Mouse (Mus musculus) stomach, postnatal 0 days (tissue): ENCODE results near the gene Hacd3. TPM values are rescaled to one million over a fixed set of nuclear protein-coding genes. Genes with fewer than 3 reads are reported as not detected.
A peak's percentile ranks its signal among the peaks of the same experiment; 100 is the strongest.
"Not testable (repeated sequence)": the region's sequence is repeated elsewhere in the genome, so short reads cannot be mapped to it uniquely, and the experiment has no call there.

Experiments
- ATAC-seq: fragments of 200-750 bp; cut with Nextera tagmentation; 2 replicates; pipeline ENCODE4 v1.8.0; 2017; ENCODE audit not compliant: low FRiP score, low TSS enrichment
- DNase-seq: peaks from one replicate; pipeline ENCODE4 v3.0.0-alpha.2; 2016; ENCODE audit warnings: low spot score
- H3K27ac ChIP-seq: fragments of 300-500 bp; sonication (generic); replicated peaks from 2 replicates; pipeline ENCODE4 v1.5.1; 2014; ENCODE audit warnings: mild to moderate bottlenecking, control low read depth
- H3K27me3 ChIP-seq: fragments of 300-500 bp; sonication (generic); 2 replicates; pipeline ENCODE4 v1.6.1; 2014; ENCODE audit warnings: low read length; ENCODE audit not compliant: control insufficient read depth, insufficient read depth
- H3K36me3 ChIP-seq: fragments of 300-500 bp; sonication (generic); 2 replicates; pipeline ENCODE4 v1.6.1; 2014; ENCODE audit warnings: low read length, mixed read lengths; ENCODE audit not compliant: control insufficient read depth, insufficient read depth
- H3K4me1 ChIP-seq: fragments of 300-500 bp; sonication (generic); replicated peaks from 2 replicates; pipeline ENCODE4 v1.6.1; 2014; ENCODE audit warnings: antibody characterized with exemption; ENCODE audit not compliant: control insufficient read depth, insufficient read depth
- H3K4me2 ChIP-seq: fragments of 300-500 bp; sonication (generic); replicated peaks from 2 replicates; pipeline ENCODE4 v1.6.1; 2014; ENCODE audit warnings: low read depth, mild to moderate bottlenecking, control low read depth, moderate library complexity
- H3K4me3 ChIP-seq: fragments of 300-500 bp; sonication (generic); 2 replicates; pipeline ENCODE4 v1.5.1; 2014; ENCODE audit warnings: low read depth, low read length, control low read depth
- H3K9ac ChIP-seq: fragments of 300-500 bp; sonication (generic); 2 replicates; pipeline ENCODE4 v1.6.1; 2014; ENCODE audit warnings: mild to moderate bottlenecking, low read length, control low read depth, mixed read lengths
- H3K9me3 ChIP-seq: fragments of 300-500 bp; sonication (generic); 2 replicates; pipeline ENCODE4 v1.6.1; 2016; ENCODE audit warnings: low read length; ENCODE audit not compliant: control insufficient read depth
- CTCF ChIP-seq: IDR thresholded peaks from 2 replicates; pipeline ENCODE4 v1.5.1; 2016; ENCODE audit warnings: antibody characterized with exemption, low read depth, mild to moderate bottlenecking, moderate library complexity
- EP300 ChIP-seq: optimal IDR thresholded peaks from 2 replicates; pipeline ENCODE3; 2016; ENCODE audit warnings: antibody characterized with exemption
- WGBS: fragments of 180-500 bp; shearing (Covaris S2); extraction: QIAGEN DNeasy Blood & Tissue Kit; methylation state at CpG from one replicate; pipeline ENCODE4 v1.1.7; 2014; 5-methylcytosine and 5-hydroxymethylcytosine counted together
- polyA plus RNA-seq: library from polyadenylated mRNA; unstranded; fragments of >200 nt; fragmentation: Nextera tagmentation; extraction: Ambion mirVana; gene quantifications from 2 replicates; pipeline ENCODE4 v1.2.1, GENCODE M21; 2015

Gene Hacd3
- polyA plus RNA-seq, 1 experiment from 2014 or later: 110 TPM

GRCm38 (mm10) chr9:65015461-65016222, 5.9 kb downstream of the Hacd3 start:
- TF ChIP-seq CTCF (no peak), EP300 (no peak)
- DNase-seq (no peak), ATAC-seq (no peak)
- Histone ChIP-seq H3K36me3 (no peaks in the 10 kb centered on the region), H3K9me3 (no peaks in the 10 kb centered on the region), H3K9ac (no peak overlapping the region), H3K4me2 (no peak overlapping the region), H3K27ac (no peak overlapping the region), H3K27me3 (no peaks in the 10 kb centered on the region), H3K4me1 (0 out of 2 replicates have a peak, but pooled peaks cover 3% of the 10 kb centered on the region), H3K4me3 (no peak overlapping the region)
- 42% methylated on average over 7 of the region's 7 CpGs for WGBS

GRCm38 (mm10) chr9:65011304-65011703, 10.2 kb downstream of the Hacd3 start:
- no peak overlapping the region for H3K4me2 ChIP-seq
- no peak overlapping the region for H3K9ac ChIP-seq
- H3K36me3 ChIP-seq: no peaks in the 10 kb centered on the region; the same call in 1 of the 2 replicates
- no peak for ATAC-seq
- H3K9me3 ChIP-seq: no peaks in the 10 kb centered on the region
- no peak overlapping the region for H3K27ac ChIP-seq
- no peak for TF ChIP-seq EP300
- peak; percentile 64 for TF ChIP-seq CTCF
- 61% methylated on average over 6 of the region's 6 CpGs for WGBS
- no peaks in the 10 kb centered on the region for H3K27me3 ChIP-seq
- no peaks in the 10 kb centered on the region for H3K4me1 ChIP-seq
- peak; percentile 71 for DNase-seq
- H3K4me3 ChIP-seq: no peak overlapping the region

- no peaks in the 10 kb centered on the region for H3K9me3 ChIP-seq
- TF ChIP-seq CTCF (no peak), EP300 (no peak)
- no peak overlapping the region for H3K4me2 ChIP-seq
- WGBS: 82% methylated on average over 8 of the region's 8 CpGs
- ATAC-seq (no peak), DNase-seq (no peak)
- H3K36me3 ChIP-seq: peaks cover 5% of the 10 kb centered on the region
- H3K9ac ChIP-seq: no peak overlapping the region
- no peak overlapping the region for H3K4me3 ChIP-seq
- H3K4me1 ChIP-seq: no peaks in the 10 kb centered on the region
- H3K27me3 ChIP-seq: no peaks in the 10 kb centered on the region
- no peak overlapping the region for H3K27ac ChIP-seq
These were observed 10.9 kb downstream of the Hacd3 start for GRCm38 (mm10) chr9:65010632-65011031.

- 90% methylated on average over 8 of the region's 8 CpGs for WGBS
- TF ChIP-seq EP300 (no peak), CTCF (no peak)
- H3K4me1 ChIP-seq: no peaks in the 10 kb centered on the region
- H3K36me3 ChIP-seq: peaks cover 7% of the 10 kb centered on the region
- no peak for DNase-seq
- no peak for ATAC-seq
- H3K27ac ChIP-seq: no peak overlapping the region
- H3K27me3 ChIP-seq: no peaks in the 10 kb centered on the region
- H3K4me2 ChIP-seq: no peak overlapping the region
- H3K9me3 ChIP-seq: no peaks in the 10 kb centered on the region
- H3K4me3 ChIP-seq: no peak overlapping the region
- H3K9ac ChIP-seq: no peak overlapping the region
These were observed 15.8 kb downstream of the Hacd3 start for GRCm38 (mm10) chr9:65005737-65006136.

GRCm38 (mm10) chr9:65001481-65001880, 20.0 kb downstream of the Hacd3 start:
- peaks cover 15% of the 10 kb centered on the region for H3K36me3 ChIP-seq
- TF ChIP-seq CTCF: no peak
- TF ChIP-seq EP300: no peak
- H3K4me2 ChIP-seq: no peak overlapping the region
- DNase-seq: no peak
- H3K9ac ChIP-seq: no peak overlapping the region
- no peak for ATAC-seq
- no peaks in the 10 kb centered on the region for H3K27me3 ChIP-seq
- no peak overlapping the region for H3K4me3 ChIP-seq
- no peaks in the 10 kb centered on the region for H3K9me3 ChIP-seq
- H3K27ac ChIP-seq: no peak overlapping the region
- H3K4me1 ChIP-seq: no peaks in the 10 kb centered on the region
- WGBS: 64% methylated on average over 4 of the region's 4 CpGs

GRCm38 (mm10) chr9:64995464-64995863, 26.0 kb downstream of the Hacd3 start:
- not testable (repeated sequence) for H3K4me1 ChIP-seq, H3K9me3 ChIP-seq, DNase-seq, H3K9ac ChIP-seq, H3K4me2 ChIP-seq, H3K4me3 ChIP-seq, ATAC-seq, H3K27ac ChIP-seq, H3K27me3 ChIP-seq
- peak; percentile 38 for TF ChIP-seq CTCF
- WGBS: 89% methylated on average over 1 of the region's 1 CpGs
- peaks cover 15% of the 10 kb centered on the region; the same call in 1 of the 2 replicates for H3K36me3 ChIP-seq
